Mouse (Mus musculus) small intestine, adult 2 months (tissue): ENCODE results near the gene Cdc123.

ENCODE experiments used
- CTCF ChIP-seq: fragments of 200-500 bp; IDR thresholded peaks from 2 replicates; pipeline ENCODE4 v1.5.1; 2012; ENCODE audit warnings: low read depth, mild to moderate bottlenecking, control low read depth, inconsistent platforms, low read length, moderate library complexity, mixed read lengths; ENCODE audit not compliant: insufficient replicate concordance, insufficient read length; ENCODE audit errors: extremely low read depth
- POLR2A ChIP-seq: fragments of 200-500 bp; IDR thresholded peaks from 2 replicates; pipeline ENCODE4 v1.6.1; 2012; ENCODE audit warnings: low read depth, mild to moderate bottlenecking, control low read depth, inconsistent platforms, low read length, moderate library complexity

DNA sequence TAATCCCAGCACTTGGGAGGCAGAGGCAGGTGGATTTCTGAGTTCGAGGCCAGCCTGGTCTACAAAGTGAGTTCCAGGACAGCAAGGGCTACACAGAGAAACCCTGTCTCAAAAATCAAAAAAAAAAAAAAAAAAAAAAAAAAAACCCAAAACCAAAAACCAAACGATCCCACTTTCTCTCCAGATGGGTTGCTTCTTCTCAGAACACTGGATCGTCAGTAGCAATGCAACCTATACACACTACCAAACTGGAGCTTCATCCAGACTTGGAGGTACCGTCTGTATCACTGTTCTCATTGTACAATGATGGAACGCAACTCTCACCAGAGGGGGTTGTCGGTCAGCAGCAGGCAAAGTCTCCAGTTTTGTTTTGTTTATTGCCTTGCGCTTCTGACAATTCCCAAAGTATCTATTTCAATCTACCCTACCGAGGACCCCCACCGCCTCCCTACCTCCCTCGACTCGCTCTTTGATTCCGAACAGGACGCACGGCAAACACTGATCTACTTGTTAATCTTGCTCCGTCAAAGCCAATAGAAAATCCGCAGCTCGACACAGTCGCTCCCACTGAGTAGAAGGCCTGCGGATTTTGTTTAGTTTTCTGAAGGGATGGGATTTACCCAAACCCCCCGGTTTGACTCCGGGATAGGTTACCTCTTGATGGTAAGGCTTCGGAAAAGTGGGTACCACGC lies 637 bp downstream of the Cdc123 start:
- TF ChIP-seq CTCF (no peak), POLR2A (no peak)
